Mouse (Mus musculus): ENCODE measurements around the gene Srxn1. TPM values are rescaled to one million over a fixed set of nuclear protein-coding genes. Genes with fewer than 3 reads are reported as not detected.

Srxn1 gene
- polyA plus RNA-seq, 1 experiment from 2014 or later = 9.5 TPM

- Histone ChIP-seq H3K27ac (ENCODE audit: low read depth, low read length) (no peak overlapping the region), H3K4me1 (ENCODE audit: control insufficient read depth, insufficient read depth, low read length) (0 out of 2 replicates have a peak, but pooled peaks cover 5% of the 10 kb centered on the region), H3K27me3 (ENCODE audit: control insufficient read depth, insufficient read depth, low read length) (peaks cover 38% of the 10 kb centered on the region), H3K4me2 (replicated peaks; ENCODE audit: low read depth, low read length) (no peak overlapping the region), H3K36me3 (ENCODE audit: control insufficient read depth, insufficient read depth, low read length) (no peaks in the 10 kb centered on the region), H3K9me3 (ENCODE audit: control insufficient read depth, low read length) (no peaks in the 10 kb centered on the region), H3K9ac (ENCODE audit: low read depth, low read length) (no peak overlapping the region), H3K4me3 (ENCODE audit: low read length) (no peak overlapping the region)
- 69% methylated on average over 6 of the region's 6 CpGs for WGBS
- ATAC-seq (ENCODE audit: low FRiP score, low TSS enrichment) = no peak
Measured at GRCm38 (mm10) chr2:152086451-152086850, 18.9 kb upstream of the Srxn1 start.

- H3K4me3 ChIP-seq (ENCODE audit: low read length) = no peak overlapping the region
- no peak for ATAC-seq (ENCODE audit: low FRiP score, low TSS enrichment)
- 77% methylated on average over 5 of the region's 5 CpGs for WGBS
- no peaks in the 10 kb centered on the region for H3K9me3 ChIP-seq (ENCODE audit: control insufficient read depth, low read length)
- H3K27ac ChIP-seq (ENCODE audit: low read depth, low read length) = no peak overlapping the region
- H3K27me3 ChIP-seq (ENCODE audit: control insufficient read depth, insufficient read depth, low read length) = peaks cover 41% of the 10 kb centered on the region
- no peak overlapping the region for H3K4me2 ChIP-seq (replicated peaks; ENCODE audit: low read depth, low read length)
- H3K4me1 ChIP-seq (ENCODE audit: control insufficient read depth, insufficient read depth, low read length) = 0 out of 2 replicates have a peak, but pooled peaks cover 2% of the 10 kb centered on the region
- no peaks in the 10 kb centered on the region for H3K36me3 ChIP-seq (ENCODE audit: control insufficient read depth, insufficient read depth, low read length)
- no peak overlapping the region for H3K9ac ChIP-seq (ENCODE audit: low read depth, low read length)
Measured at GRCm38 (mm10) chr2:152087111-152087510, 18.2 kb upstream of the Srxn1 start.

- Histone ChIP-seq H3K36me3 (ENCODE audit: control insufficient read depth, insufficient read depth, low read length) (no peaks in the 10 kb centered on the region), H3K9me3 (ENCODE audit: control insufficient read depth, low read length) (no peaks in the 10 kb centered on the region), H3K9ac (ENCODE audit: low read depth, low read length) (no peak overlapping the region), H3K4me1 (ENCODE audit: control insufficient read depth, insufficient read depth, low read length) (0 out of 2 replicates have a peak, but pooled peaks cover 8% of the 10 kb centered on the region), H3K27me3 (ENCODE audit: control insufficient read depth, insufficient read depth, low read length) (peaks cover 42% of the 10 kb centered on the region), H3K27ac (ENCODE audit: low read depth, low read length) (no peak overlapping the region), H3K4me3 (ENCODE audit: low read length) (no peak overlapping the region), H3K4me2 (replicated peaks; ENCODE audit: low read depth, low read length) (no peak overlapping the region)
- 10% methylated on average over 4 of the region's 4 CpGs for WGBS
- ATAC-seq (ENCODE audit: low FRiP score, low TSS enrichment) = no peak
Measured at GRCm38 (mm10) chr2:152089078-152089477, 16.2 kb upstream of the Srxn1 start.

- Histone ChIP-seq H3K27ac (ENCODE audit: low read depth, low read length) (no peak overlapping the region), H3K4me3 (ENCODE audit: low read length) (no peak overlapping the region), H3K27me3 (ENCODE audit: control insufficient read depth, insufficient read depth, low read length) (peaks cover 45% of the 10 kb centered on the region), H3K36me3 (ENCODE audit: control insufficient read depth, insufficient read depth, low read length) (no peaks in the 10 kb centered on the region), H3K4me1 (ENCODE audit: control insufficient read depth, insufficient read depth, low read length) (0 out of 2 replicates have a peak, but pooled peaks cover 8% of the 10 kb centered on the region), H3K9ac (ENCODE audit: low read depth, low read length) (no peak overlapping the region), H3K4me2 (replicated peaks; ENCODE audit: low read depth, low read length) (no peak overlapping the region), H3K9me3 (ENCODE audit: control insufficient read depth, low read length) (no peaks in the 10 kb centered on the region)
- 83% methylated on average over 5 of the region's 5 CpGs for WGBS
- ATAC-seq (ENCODE audit: low FRiP score, low TSS enrichment) = no peak
Measured at GRCm38 (mm10) chr2:152089581-152089980, 15.7 kb upstream of the Srxn1 start.

GRCm38 (mm10) chr2:152090486-152090885 lies 14.8 kb upstream of the Srxn1 start:
- Histone ChIP-seq H3K27ac (ENCODE audit: low read depth, low read length) (no peak overlapping the region), H3K4me3 (ENCODE audit: low read length) (no peak overlapping the region), H3K27me3 (ENCODE audit: control insufficient read depth, insufficient read depth, low read length) (peaks cover 54% of the 10 kb centered on the region), H3K4me2 (replicated peaks; ENCODE audit: low read depth, low read length) (no peak overlapping the region), H3K9me3 (ENCODE audit: control insufficient read depth, low read length) (no peaks in the 10 kb centered on the region), H3K4me1 (ENCODE audit: control insufficient read depth, insufficient read depth, low read length) (peaks cover 11% of the 10 kb centered on the region; the same call in 1 of the 2 replicates), H3K36me3 (ENCODE audit: control insufficient read depth, insufficient read depth, low read length) (no peaks in the 10 kb centered on the region), H3K9ac (ENCODE audit: low read depth, low read length) (no peak overlapping the region)
- ATAC-seq (ENCODE audit: low FRiP score, low TSS enrichment) = no peak
- 84% methylated on average over 5 of the region's 5 CpGs for WGBS

GRCm38 (mm10) chr2:152091342-152092056 lies 13.8 kb upstream of the Srxn1 start:
- 30% methylated on average over 12 of the region's 12 CpGs for WGBS
- no peaks in the 10 kb centered on the region for H3K9me3 ChIP-seq (ENCODE audit: control insufficient read depth, low read length)
- no peak overlapping the region for H3K4me3 ChIP-seq (ENCODE audit: low read length)
- no peak overlapping the region for H3K4me2 ChIP-seq (replicated peaks; ENCODE audit: low read depth, low read length)
- no peak overlapping the region for H3K27ac ChIP-seq (ENCODE audit: low read depth, low read length)
- no peak for ATAC-seq (ENCODE audit: low FRiP score, low TSS enrichment)
- H3K4me1 ChIP-seq (ENCODE audit: control insufficient read depth, insufficient read depth, low read length) = peaks cover 11% of the 10 kb centered on the region; the same call in 1 of the 2 replicates
- H3K36me3 ChIP-seq (ENCODE audit: control insufficient read depth, insufficient read depth, low read length) = no peaks in the 10 kb centered on the region
- H3K9ac ChIP-seq (ENCODE audit: low read depth, low read length) = no peak overlapping the region
- peaks cover 61% of the 10 kb centered on the region for H3K27me3 ChIP-seq (ENCODE audit: control insufficient read depth, insufficient read depth, low read length)

- Histone ChIP-seq H3K4me3 (ENCODE audit: low read length) (peak overlapping the region; percentile 39), H3K9me3 (ENCODE audit: control insufficient read depth, low read length) (no peaks in the 10 kb centered on the region), H3K27me3 (ENCODE audit: control insufficient read depth, insufficient read depth, low read length) (peaks cover 66% of the 10 kb centered on the region), H3K27ac (ENCODE audit: low read depth, low read length) (no peak overlapping the region), H3K4me1 (ENCODE audit: control insufficient read depth, insufficient read depth, low read length) (peaks cover 11% of the 10 kb centered on the region; the same call in 1 of the 2 replicates), H3K36me3 (ENCODE audit: control insufficient read depth, insufficient read depth, low read length) (no peaks in the 10 kb centered on the region), H3K4me2 (replicated peaks; ENCODE audit: low read depth, low read length) (peak overlapping the region; percentile 61), H3K9ac (ENCODE audit: low read depth, low read length) (peak overlapping the region; percentile 37; the same call in 1 of the 2 replicates)
- 8% methylated on average over 35 of the region's 45 CpGs for WGBS
- no peak; the same call in 1 of the 2 replicates for ATAC-seq (ENCODE audit: low FRiP score, low TSS enrichment)
Measured at GRCm38 (mm10) chr2:152092927-152093326, 12.4 kb upstream of the Srxn1 start.

- Histone ChIP-seq H3K36me3 (ENCODE audit: control insufficient read depth, insufficient read depth, low read length) (no peaks in the 10 kb centered on the region), H3K4me3 (ENCODE audit: low read length) (peak overlapping the region; percentile 39), H3K9ac (ENCODE audit: low read depth, low read length) (peak overlapping the region; percentile 37; the same call in 1 of the 2 replicates), H3K9me3 (ENCODE audit: control insufficient read depth, low read length) (no peaks in the 10 kb centered on the region), H3K27me3 (ENCODE audit: control insufficient read depth, insufficient read depth, low read length) (peaks cover 66% of the 10 kb centered on the region), H3K27ac (ENCODE audit: low read depth, low read length) (no peak overlapping the region), H3K4me1 (ENCODE audit: control insufficient read depth, insufficient read depth, low read length) (peaks cover 11% of the 10 kb centered on the region; the same call in 1 of the 2 replicates), H3K4me2 (replicated peaks; ENCODE audit: low read depth, low read length) (peak overlapping the region; percentile 61)
- no peak; the same call in 1 of the 2 replicates for ATAC-seq (ENCODE audit: low FRiP score, low TSS enrichment)
- 2% methylated on average over 60 of the region's 60 CpGs for WGBS
Measured at GRCm38 (mm10) chr2:152093356-152093792, 11.9 kb upstream of the Srxn1 start.

Data from kidney, embryonic 14.5 days (tissue).